Mouse (Mus musculus): ENCODE measurements around the gene Rad54l. TPM values are rescaled to one million over a fixed set of nuclear protein-coding genes. Genes with fewer than 3 reads are reported as not detected.

The Rad54l gene
- total RNA-seq, 2 experiments from 2014 or later = 0.54 to 0.99 TPM

- peak; percentile 92 to 93 for DNase-seq (ENCODE audit: extremely low spot score in 1 of 2, low spot score in 1 of 2)
These were observed 48.4 kb downstream of the Rad54l start, which contains the start of the genes Uqcrh and Lrrc41 for GRCm38 (mm10) chr4:116074861-116075620. Gene Uqcrh, minus strand, starts transcription at chr4:116075071. Gene Lrrc41, plus strand, starts transcription at chr4:116075269.

- DNase-seq (ENCODE audit: extremely low spot score in 1 of 2, low spot score in 1 of 2) = no peak
These were observed 49.3 kb downstream of the Rad54l start for GRCm38 (mm10) chr4:116074145-116074675.

- DNase-seq (ENCODE audit: extremely low spot score in 1 of 2, low spot score in 1 of 2) = no peak
These were observed 50.3 kb downstream of the Rad54l start for GRCm38 (mm10) chr4:116073146-116073545.

GRCm38 (mm10) chr4:116070116-116070515, 53.4 kb downstream of the Rad54l start:
- no peak for DNase-seq (ENCODE audit: extremely low spot score in 1 of 2, low spot score in 1 of 2)

- DNase-seq (ENCODE audit: extremely low spot score in 1 of 2, low spot score in 1 of 2) = no peak
These were observed 59.6 kb downstream of the Rad54l start for GRCm38 (mm10) chr4:116063855-116064254.

- no peak for DNase-seq (ENCODE audit: extremely low spot score in 1 of 2, low spot score in 1 of 2)
These were observed 64.3 kb downstream of the Rad54l start for GRCm38 (mm10) chr4:116059012-116059726.

GRCm38 (mm10) chr4:116057559-116057958, 65.9 kb downstream of the Rad54l start:
- no peak for DNase-seq (ENCODE audit: extremely low spot score in 1 of 2, low spot score in 1 of 2)

- DNase-seq (ENCODE audit: extremely low spot score in 1 of 2, low spot score in 1 of 2) = peak; percentile 80
These were observed 70.0 kb downstream of the Rad54l start, which contains the start of gene Nsun4 for GRCm38 (mm10) chr4:116053399-116053961. Gene Nsun4, minus strand, starts transcription at chr4:116053876.

DNA sequence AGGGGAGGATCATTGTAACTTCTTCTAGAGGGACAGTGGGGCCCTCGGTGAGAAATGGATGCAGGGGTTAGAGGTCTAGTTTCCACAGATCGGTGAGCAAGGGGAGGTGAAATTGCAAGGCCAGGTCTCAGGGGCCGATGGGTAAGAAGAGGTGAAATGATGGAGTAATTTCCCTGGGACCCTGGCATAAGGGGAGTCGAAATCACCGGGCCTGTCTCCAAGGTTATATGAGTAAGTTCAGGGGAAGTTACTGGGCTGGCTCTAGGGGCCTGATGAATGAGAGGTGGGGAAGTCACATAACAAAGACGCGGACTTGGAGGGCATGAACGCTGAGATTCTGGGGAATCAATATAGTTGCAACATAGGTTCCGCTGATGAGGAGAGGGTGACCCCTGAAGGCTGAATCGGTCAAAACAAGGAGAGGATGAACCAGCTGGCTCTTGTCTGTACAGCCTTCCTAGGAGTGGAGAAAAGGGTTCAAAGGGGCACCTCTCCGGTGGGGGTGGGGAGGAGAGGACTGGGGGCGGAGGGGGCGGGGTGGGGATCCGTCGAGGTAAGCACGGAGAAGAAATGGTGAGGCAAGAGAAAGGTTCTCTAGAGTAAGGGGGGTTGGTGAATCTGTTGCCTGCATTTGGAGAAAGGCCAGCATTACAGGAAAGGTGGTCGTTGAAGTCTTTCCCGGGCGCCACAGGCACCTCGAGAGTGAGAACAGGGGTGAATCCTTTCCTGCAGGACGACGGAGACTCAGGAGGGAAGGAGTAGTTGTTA, 70.8 kb downstream of the Rad54l start:
- DNase-seq (ENCODE audit: extremely low spot score in 1 of 2, low spot score in 1 of 2) = no peak

DNA sequence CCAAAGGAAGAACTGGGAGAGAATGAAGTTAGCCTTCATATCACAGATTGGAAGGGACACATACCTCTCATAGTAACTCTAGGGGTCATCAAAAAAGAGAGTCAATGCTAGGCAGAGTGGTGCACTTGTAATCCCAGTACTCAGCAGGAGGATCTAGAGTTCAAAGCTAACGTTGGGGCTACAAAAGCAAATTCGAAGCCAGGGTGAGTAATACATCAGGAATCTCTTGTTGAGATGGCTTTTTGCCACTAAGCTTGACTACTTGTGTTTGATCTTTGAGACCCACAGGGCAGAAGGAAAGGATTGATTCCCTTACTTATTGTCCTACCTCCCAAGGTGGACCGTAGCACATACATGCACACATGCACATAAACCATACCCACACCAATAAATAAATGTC, 74.3 kb downstream of the Rad54l start:
- DNase-seq (ENCODE audit: extremely low spot score in 1 of 2, low spot score in 1 of 2) = no peak

- DNase-seq (ENCODE audit: extremely low spot score in 1 of 2, low spot score in 1 of 2) = no peak
These were observed 75.2 kb downstream of the Rad54l start for GRCm38 (mm10) chr4:116048130-116048920.

GRCm38 (mm10) chr4:116047681-116048080, 75.8 kb downstream of the Rad54l start:
- no peak for DNase-seq (ENCODE audit: extremely low spot score in 1 of 2, low spot score in 1 of 2)

- no peak for DNase-seq (ENCODE audit: extremely low spot score in 1 of 2, low spot score in 1 of 2)
These were observed 76.9 kb downstream of the Rad54l start for GRCm38 (mm10) chr4:116046604-116047003.

Other genes starting within 250 kb of the Rad54l start
- gene Kncn, start 239.3 kb downstream of the Rad54l start, total RNA-seq (2021) = under 1 TPM in 1 of 2 experiments, not detected in 1; 0.22 TPM
- under 1 TPM in 1 of 2 experiments, not detected in 1; 0.22 TPM for gene 6430628N08Rik, start 233.0 kb downstream of the Rad54l start, total RNA-seq (2021)
- under 1 TPM in 1 of 2 experiments, not detected in 1; 0.07 TPM for gene Dmbx1, start 183.8 kb downstream of the Rad54l start, total RNA-seq (2021)
- 100 to 1,000 TPM; 139 to 163 TPM for gene Faah, start 105.8 kb downstream of the Rad54l start, total RNA-seq (2021)
- gene Nsun4, start 69.8 kb downstream of the Rad54l start, total RNA-seq (2021) = 1 to 10 TPM; 7.5 to 8.3 TPM
- 100 to 1,000 TPM; 385 to 447 TPM for gene Uqcrh, start 48.6 kb downstream of the Rad54l start, total RNA-seq (2021)
- 10 to 100 TPM; 46.0 to 46.8 TPM for gene Lrrc41, start 48.4 kb downstream of the Rad54l start, total RNA-seq (2021)
- gene Pomgnt1, start 150 bp upstream of the Rad54l start, total RNA-seq (2021) = 10 to 100 TPM; 64.5 to 68.6 TPM
- 10 to 100 TPM; 19.7 to 23.7 TPM for gene Lurap1, start 27.6 kb upstream of the Rad54l start, total RNA-seq (2021)
- gene Tspan1, start 43.9 kb upstream of the Rad54l start, total RNA-seq (2021) = not detected
- not detected for gene 1700042G07Rik, start 49.7 kb upstream of the Rad54l start, total RNA-seq (2021)
- 1 to 10 TPM in 1 of 2 experiments, not detected in 1; 2.9 TPM for gene Gm49337, start 49.7 kb upstream of the Rad54l start, total RNA-seq (2021)
- 10 to 100 TPM; 40.1 to 41.7 TPM for gene Pik3r3, start 97.9 kb upstream of the Rad54l start, total RNA-seq (2021)